Mouse (Mus musculus): ENCODE measurements around the gene Otoa.

Otoa gene

DNA sequence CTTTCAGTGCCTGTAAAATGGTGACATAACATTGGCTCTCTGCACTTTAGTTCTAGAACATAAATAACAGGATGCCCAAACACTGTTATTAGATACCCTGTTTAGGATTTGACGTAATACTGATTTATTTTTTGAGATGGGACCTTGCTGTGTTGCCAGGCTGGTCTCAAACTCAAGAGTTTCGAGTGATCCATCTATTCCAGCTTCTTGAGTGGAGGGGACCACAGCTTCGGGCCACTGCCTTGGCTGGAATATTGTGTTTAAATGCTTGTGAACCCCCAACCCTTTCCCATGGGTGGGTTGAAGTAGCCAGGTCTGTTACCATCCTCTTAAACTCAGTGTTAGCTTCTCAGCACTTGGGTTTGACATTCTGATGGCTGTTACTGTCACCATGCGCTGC is at the start of gene Otoa:
Gene Otoa (plus strand): TSS at position 301 of the 400 bp plus-strand sequence.
- DNase-seq = no peak

DNA sequence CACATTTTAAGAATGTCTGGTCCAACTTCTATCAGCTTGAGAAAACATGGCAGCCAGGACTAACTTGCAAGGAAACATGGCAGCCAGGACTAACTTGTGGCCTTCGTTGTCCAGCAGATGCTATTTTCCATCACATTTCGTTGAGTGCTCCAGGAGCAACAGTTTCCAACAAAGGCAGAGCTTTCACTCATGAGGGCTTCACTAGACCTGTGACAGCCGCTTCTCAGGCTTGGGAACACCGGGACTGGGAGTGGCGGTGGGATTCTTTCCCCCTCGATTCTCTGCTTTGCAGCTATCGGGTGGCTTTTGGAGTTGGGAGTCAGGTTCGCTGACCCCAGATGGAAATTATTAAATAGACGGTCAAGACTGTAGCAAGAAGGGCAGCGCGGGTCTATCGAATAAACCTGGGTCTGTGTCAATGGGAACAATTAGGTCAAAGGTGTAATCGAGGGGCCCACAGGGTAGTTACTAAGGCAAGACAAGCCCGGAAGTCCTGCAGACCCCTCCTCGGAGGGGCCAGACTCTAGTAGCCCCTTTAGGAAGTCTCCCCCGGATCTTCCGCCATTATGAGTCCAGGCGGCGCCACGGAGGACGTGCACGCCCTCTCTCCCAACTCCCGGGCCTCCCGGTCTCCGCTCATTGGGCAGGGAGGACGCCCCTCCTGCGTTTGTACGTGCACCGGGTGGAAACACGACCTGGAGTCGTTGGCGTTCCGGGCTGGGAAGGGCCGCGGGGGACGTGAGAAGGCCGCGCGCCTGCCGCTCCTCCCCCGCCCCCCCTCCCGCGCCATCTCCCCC is 47.4 kb upstream of the Otoa start, which contains the start of gene Mettl9:
Gene Mettl9 (plus strand): TSS at position 590 of the 797 bp plus-strand sequence.
- peak; percentile 96 to 97 for DNase-seq

DNA sequence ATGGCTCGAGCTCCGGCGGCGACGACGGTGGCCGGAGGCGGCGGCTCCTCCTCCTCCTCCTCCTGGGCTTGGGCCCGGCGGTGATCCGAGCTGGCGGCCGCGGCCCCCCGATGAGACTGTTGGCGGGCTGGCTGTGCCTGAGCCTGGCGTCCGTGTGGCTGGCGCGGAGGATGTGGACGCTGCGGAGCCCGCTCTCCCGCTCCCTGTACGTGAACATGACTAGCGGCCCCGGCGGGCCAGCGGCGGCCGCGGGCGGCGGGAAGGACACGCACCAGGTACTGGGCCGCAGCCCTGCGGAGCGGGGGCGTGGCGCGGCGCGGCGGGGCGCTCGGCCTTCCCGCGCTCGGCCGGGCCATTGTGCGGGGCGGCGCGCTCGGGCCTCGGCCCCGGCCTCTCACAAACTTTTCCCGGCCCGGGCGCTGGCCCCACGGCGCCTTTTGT is 46.7 kb upstream of the Otoa start:
- peak in 1 of 2 experiments; percentile 83 for DNase-seq

DNA sequence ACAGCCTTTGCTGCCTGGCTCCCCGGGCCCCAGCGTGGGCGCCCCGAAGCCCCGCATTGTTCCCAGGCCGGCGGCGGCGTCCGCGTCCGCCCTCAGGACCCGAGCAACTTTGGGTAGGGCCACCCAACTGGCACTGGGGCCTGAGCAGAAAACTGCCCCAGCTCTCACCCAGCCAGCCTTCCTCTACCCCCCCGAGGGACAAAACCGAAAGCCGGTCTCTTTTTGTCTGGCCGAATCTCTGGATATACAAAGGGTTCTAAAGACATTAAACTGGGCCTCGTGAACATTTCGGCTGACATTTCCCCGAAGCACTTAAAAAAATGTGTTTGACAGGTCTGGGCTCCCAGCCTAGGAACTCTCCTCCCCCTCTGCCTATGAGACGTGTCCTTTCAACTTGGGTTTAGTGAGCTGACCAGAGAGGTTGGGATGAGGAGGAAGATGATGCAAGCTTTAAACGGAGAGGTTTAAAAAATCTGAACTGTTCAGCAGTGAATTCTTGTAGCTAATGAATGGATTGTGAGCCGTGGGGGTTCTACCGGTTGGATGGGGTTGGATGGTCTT is 46.2 kb upstream of the Otoa start:
- no peak for DNase-seq

DNA sequence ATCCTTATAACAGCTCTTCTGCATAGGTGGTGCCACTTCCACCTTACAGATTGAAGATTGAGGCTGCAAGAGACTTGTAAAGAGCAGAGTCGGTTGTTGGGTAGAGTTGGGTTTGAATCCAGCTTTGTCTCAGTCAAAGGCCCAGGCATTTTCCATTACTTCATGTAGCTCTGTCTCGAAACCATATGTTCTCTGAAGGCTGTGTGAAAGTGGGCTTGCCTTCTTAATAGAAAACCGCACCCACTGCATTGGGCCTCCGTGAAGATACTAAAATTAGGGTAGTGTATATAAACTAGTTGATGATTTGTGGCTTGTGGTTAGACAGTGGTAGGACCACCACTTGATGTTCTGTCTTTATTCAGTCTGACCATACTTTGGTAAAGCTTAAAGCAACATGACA is 40.9 kb upstream of the Otoa start:
- DNase-seq = no peak

DNA sequence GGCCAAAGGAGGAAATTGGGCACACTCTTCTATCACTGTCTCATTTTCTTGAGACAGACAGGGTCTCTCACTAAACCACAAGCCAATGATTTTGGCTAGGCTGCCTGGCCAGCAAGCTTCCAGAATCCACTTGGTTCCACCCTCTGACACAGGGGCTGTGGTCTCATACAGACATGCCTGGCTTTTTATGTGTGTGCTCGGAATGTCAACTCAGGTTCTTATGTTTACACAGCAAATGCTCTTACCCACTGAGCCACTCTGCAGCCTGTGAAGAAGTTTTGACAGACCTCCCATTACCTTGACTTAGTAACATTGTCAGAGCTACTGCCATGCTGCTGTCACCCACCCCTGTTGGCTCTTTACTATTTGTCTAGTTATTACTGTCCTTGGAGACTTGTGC is 39.5 kb upstream of the Otoa start:
- DNase-seq = no peak

DNA sequence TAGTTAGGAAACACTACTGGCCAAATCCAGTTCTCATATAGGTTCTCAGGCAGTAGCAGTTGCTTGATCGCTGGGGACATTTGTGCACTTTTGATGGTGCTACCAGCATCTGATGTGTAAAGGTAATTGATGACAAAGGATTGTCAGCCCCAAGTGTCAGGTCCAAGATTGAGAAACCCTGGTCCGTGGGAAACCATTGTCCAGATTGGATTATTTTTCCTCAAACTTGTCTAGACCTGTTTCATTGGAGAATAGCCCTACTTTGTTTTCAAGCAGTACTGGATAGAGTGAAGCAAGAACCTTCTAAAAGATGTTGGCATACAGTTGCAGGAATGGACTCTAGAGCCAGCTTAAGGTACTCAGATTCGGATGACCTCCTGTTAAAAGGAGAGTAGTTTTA is 38.4 kb upstream of the Otoa start:
- DNase-seq = no peak

DNA sequence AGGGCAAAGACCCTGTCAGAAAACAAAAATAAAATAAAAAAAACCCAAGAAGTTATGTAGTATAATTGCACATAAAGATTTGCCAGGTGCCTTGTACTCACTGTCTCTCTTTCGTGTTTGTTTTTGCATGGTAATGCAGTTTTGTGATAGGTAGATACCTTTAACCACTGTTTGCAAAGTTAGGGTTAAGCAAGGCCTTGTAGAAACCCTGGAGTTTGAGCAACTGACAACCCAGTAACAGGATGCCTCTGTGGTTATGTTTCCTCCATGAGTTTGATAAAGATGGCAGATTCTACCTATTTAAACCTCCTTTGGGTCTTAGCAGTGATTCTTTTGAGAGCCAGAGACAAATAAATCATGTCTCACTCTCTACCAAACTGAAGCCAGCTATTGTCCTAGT is 37.9 kb upstream of the Otoa start:
- DNase-seq = no peak

DNA sequence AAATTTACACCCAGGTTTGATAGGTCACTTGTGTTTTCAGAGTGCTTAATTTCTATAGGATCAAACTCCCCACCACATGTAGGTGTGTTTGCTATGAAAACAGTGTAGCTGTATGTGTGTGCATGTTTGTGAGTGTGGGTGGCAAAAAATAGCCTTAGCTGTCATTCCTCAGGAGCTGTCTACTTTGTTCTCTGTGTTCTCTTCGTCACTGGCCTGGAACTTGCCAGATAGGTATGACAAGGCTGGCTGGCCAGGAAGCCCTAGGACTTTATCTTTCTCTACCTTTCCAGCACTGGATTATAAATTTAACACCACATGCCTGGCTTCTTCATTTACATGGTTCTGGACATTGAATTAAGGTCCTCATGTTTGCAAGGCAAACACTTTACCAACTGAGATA is 37.2 kb upstream of the Otoa start:
- DNase-seq = no peak

DNA sequence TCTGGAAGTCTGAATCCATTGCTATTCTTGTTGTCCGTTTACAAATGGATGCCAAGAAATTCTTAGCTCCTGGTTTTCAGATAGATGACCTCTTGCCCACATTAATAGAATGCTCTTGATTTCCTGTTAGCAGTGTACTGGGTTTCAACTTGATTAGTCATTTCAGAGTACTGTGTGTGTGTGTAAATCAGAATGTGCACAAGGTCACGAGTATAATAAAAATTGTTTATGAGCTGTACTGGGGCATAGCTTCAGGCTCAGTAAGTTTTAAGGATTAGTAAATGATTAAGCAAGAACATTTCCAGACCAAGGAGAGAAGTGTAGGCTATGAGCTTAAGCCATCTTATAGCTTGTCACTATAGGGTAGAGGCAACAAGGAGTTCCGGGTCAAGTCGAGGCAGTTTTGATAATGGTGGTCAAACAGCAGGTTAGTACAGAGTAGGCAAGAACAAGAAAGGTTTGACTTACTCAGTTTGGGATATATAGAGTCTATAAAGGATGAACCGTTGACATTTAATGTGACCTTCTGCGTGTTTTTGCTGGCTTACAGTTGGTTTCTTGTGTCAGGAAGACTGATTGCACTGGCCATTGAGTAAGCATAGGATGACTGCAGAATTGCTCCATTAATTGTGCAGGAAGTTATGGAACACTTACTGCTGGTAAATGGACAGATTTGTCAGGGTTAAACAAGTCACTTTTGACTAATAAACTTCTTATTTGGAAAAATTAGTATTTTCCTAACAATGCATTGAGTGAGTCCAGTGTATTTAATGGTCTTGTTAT is 35.6 kb upstream of the Otoa start:
- DNase-seq = no peak

DNA sequence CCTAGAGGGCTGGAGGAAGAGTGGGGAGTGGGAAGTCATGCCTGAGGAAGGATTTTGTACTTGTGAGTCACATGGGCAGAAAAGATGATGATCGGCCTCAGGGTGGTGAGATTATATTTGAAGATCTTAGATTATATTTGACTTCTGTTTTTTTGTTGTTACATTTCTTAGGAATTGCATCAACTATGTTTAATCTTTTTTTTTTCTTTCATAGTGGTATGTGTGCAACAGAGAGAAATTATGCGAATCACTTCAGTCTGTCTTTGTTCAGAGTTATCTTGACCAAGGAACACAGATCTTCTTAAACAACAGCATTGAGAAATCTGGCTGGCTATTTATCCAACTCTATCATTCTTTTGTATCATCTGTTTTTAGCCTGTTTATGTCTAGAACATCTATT is 33.8 kb upstream of the Otoa start:
- no peak for DNase-seq

DNA sequence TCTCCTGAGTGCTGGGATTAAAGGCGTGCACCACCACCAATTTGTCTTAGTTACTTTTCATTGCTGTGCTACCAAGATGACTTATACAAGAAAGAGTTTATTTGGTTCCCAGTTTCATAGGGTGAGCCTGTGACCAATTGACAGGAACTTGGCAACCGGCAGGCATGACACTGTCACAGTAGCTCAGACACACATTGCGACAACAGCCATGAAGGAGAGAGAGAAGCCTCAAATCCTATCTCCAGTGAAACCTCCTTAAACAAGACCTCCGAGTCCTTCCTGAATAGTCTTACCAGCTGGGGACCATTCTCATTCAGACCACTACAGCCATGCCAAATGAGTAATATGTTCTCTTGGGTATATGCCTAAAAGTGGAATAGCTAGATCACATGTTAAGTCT is 28.4 kb upstream of the Otoa start:
- no peak for DNase-seq

DNA sequence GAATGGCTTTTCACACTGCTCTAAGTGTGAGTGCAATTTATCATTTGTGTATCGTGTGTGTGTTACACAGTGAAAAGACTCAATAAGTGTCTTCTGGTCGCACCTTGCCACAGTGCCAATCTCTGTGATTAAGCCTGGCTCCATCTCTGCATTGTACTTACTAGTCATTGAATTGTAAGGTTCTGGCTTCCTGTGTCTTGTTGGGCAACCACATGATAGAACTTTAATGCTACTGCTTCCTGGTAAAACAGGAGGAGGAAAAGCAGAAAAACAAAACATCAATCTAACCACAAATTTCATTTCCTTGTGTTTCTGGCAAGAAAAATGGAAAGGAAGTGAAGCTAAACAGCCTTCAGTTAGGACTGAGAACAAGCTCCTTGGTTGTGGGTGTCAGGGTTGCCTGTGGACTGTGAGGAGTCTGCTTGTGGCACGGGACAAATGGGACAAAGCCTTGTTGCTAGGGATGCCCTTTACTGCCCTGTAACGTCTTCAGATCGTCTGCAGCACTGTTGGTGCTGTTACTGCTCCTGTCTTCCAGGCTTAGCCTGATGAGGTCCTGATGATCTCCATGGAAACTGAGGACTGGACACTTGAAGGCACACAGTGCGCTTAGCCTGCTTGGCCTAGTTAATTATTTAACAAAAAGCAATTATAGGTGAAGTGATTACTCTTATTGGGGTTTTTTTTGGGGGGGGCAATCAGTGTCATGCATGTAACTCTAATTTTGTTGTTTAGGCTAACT is 21.8 kb upstream of the Otoa start:
- no peak for DNase-seq

DNA sequence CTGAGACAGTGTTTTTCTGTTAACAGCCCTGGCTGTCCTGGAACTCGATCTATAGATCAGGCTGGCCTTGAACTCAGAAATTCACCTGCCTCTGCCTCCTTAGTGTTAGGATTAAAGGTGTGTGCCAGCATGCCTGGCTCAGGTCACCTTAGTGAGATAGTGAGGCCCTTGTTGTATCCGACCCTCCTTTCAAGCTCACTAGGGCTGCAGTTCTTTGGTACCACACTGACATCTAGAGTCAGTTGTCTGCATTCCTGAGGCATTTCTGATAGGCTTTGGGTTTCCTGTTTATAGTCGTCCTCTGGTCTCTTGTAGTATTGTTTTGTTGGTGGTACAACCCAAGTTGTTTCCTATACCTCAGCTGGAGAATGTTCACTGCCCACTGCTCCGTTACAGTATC is 17.1 kb upstream of the Otoa start:
- DNase-seq = peak in 1 of 2 experiments; percentile 30

DNA sequence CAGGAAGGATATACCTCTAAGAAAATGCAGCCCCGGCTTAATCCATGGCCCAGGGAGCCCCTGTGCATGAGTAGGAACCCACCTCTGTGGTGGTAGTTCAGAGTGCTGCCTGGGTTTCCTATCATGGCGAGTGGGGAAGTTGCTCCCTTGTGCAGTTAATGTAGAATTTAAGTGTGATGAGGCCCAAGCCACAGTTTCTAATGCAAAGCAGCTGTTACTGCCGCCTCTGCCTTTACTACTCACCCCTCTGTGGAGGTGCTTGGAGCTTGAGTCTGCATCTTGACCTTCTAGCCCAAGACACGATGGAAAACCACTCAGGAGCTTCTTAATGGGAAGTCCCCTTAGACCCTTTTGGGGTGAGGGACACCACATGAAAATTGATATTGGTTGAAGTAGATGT is 10.2 kb upstream of the Otoa start:
- DNase-seq = no peak

DNA sequence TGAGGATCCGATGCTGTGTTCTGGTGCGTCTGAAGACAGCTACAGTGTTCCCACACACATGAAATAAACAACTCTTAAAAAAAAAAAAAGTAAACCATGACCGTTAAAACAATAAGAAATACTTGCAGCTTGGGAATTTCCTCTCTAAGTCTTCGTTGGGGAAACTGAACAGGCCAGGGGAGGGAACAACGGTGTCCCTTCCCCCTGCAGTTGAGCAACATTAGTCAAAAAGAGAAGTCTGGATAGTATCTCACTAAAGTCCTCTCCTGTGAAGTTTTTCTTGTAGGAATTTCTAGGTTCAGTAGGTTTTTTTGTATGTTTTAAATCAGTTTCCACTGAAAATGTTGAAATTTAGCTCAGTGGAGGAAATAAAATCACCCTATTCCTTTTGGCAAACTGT is 8.9 kb upstream of the Otoa start:
- DNase-seq = no peak

DNA sequence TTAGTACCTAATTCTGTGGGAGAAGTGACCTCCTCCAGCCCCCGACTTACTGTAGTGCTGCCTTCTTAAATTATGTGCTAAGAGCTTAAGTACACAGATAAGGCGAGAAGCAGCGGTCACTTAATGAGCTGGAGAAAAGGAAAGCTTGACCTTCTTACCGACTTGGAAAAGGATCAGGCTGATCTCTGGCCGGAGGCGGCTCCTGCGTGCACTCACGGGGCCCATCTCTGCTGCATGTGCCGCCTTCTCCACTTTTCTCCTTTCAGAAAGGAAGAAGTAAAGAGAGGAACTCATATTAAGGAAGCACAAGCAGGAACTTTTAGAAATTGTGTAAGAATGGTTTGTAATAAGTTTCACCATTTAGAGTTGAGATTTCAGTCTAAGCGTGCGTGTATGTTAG is 7.2 kb upstream of the Otoa start, which contains the start of gene Igsf6:
Gene Igsf6 (minus strand): TSS at position 292 of the 400 bp plus-strand sequence.
- no peak for DNase-seq

DNA sequence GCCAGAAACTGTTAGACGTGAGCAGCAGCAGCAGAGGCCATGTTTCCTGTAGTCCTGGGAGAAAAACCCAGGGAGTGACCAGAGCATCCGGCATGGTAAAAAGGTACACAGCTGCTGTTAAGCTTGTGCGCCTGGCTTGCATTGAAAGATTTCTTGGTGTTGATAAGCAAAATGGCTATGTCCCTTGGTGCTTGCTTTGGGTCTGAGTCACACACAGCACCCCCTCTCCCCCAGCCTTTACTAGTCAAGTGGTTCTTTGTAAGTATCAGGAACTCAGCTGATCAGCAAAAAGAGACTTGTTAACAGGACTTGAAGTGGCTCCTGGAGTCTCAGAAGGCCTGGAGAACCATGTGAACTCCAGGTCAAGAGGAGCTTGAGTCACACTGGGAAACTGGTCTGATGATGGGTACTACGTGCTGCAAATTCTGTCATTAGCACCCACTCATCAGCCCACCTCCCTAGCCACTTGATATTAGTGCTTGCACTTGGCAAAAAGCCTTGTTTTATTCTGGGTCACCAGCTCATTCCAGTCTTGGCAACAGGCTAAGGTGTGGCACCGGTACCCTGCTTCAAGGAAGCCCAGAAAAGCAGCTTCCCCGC is 6.5 kb upstream of the Otoa start:
- DNase-seq = no peak

DNA sequence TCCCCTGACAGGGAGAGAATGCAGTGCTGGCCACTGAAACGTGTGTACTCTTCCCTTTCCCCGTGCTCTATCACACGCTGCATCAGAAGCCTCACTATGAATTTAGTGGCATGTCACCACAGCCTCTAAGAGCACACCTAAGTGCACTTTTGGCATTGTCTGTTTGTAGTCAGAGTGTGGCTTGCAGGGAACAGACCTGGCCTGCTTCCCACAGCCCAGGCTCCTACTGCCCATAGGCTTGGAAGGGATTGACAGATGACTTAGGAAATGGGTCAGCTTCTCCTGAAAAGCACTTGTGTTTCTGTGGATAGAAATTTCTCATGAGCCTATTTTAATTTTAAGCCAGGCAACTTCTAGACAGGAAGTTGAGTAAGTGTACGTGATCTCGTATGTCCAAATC is 6.0 kb upstream of the Otoa start:
- DNase-seq = no peak

DNA sequence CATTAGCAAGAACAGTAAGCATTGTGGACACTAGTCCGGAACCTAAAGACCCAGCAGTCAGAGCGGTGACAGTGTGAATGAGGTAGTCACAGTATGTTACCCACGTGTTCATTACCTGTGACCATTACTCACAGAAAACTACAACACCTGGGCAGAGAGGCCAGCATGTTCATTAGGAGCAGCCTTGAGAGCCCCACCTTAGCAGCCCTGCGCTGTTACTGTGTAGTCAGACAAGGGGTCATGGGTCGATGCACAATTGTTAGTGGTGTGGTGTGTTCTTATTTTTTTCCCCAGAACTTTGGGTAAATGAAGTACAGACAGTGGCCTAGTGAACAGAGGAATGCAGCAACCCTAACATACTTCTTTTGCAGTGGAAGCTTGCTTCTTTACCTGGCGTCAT is 4.1 kb upstream of the Otoa start:
- no peak for DNase-seq

DNA sequence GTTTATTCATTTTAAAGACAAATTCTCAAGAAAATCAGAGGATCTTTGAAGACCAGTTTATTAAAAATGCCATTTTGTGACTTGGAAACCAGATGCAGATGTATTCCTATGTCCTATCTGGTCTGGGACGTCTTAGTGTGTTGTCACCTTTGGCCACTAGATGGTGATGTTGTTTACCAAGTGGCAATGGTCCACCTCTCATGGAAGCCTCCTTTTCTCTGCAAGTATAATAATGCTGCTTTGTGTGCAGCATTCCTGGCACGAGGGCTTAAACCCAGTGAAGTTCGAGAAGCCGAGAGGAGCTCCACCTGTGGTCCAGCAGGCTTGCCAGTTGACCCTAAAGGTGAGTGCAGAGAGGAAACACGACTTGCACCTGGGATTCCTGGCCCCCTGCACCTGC is 3.6 kb upstream of the Otoa start:
- DNase-seq = peak; percentile 64 to 73

DNA sequence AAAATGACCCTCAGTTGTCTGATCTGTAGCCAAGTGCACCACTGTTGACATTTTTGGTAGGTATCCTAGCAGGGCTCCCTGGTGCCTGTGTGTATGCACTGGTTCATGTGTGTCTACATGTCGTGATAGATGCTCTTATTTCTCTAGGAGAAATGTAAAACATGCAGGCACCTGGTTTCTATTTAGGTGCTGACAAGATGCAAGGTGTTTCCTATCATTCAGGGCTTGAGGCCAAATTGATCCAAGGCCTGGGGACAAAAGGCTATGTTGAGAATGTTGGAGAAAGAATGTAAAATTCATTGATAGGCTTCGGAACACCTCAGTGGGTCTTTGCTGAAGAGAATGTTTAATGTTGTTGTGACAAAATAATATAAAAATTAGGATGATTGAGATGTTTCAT is 366 bp downstream of the Otoa start:
- DNase-seq = no peak

Data from kidney, postnatal 4 days (tissue).